Mouse (Mus musculus) olfactory bulb, adult 2 months (tissue): ENCODE results near the gene Ccdc33.

Source experiments
- CTCF ChIP-seq: fragments of 200-500 bp; IDR thresholded peaks from 2 replicates; pipeline ENCODE4 v1.5.1; 2012; ENCODE audit warnings: low read depth, mild to moderate bottlenecking, low read length, moderate library complexity; ENCODE audit not compliant: insufficient read depth
- POLR2A ChIP-seq: fragments of 200-500 bp; IDR thresholded peaks from 2 replicates; pipeline ENCODE4 v1.6.1; 2012; ENCODE audit warnings: mild to moderate bottlenecking, low read depth, low read length, moderate library complexity; ENCODE audit not compliant: insufficient read depth

- TF ChIP-seq CTCF (no peak), POLR2A (no peak)
These were observed 39.2 kb upstream of the Ccdc33 start for GRCm38 (mm10) chr9:58157838-58158237.
